Mouse (Mus musculus) Muller cell, postnatal 12 days (primary cell): ENCODE measurements at regions not wholly inside any gene's neighbourhood (a gene's known extent, or its start where the extent isn't known, plus 50 kb on each side); places are given as distances from the start of the nearest gene placed in this dataset.

Experiments used
- DNase-seq: peaks from one replicate; pipeline ENCODE4 v3.0.0-alpha.2; 2015; ENCODE audit errors: inconsistent ontology term

DNA sequence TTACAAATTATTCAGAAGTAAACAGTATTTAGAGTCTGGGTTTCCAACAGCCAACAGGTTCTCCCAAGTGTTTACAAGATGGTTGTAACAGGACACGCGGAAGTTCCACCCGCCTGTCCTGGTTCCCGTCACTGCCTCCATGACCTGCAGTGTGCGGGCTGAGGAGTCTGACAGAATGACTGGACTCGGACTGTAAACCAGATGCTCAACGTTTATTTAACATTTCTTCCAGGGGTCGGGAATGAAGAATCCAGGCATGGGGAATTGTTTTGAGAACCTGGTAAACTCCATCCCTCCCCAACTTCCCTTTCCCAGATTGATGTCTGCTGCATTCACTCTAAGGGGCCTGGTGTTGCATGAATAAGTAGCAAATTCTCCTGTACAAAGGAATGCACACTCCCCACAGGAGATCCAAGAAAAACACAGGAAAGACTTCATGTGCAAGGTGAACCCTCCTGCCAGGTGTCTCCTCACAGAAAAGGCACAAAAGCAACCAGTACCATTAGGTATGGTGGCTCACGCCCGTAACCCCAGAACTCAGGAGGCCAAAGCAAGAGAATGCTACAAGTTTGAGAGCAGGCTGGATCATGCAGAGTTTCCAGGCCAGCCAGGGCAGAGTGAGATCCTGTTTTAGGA, 151.1 kb upstream of the Irf2bp2 start:
- no peak for DNase-seq

DNA sequence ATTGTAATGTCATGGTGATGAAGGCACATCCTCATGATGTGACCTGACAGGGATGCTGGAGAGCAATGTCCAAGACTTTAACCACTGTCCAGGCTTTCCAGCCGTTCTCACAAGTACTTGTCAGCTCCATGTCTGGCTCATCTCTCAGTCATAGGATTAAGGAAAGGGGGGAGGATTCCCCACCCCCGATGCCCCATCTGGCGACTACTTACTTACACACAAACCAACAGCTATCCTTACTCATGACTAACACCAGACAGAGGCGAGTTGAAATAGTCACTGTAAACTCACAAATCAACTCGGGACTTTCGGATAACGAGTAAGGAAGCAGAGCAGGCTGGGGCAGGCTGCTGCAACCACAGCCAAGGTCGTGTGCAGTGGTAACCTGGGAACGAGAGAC, 149.5 kb upstream of the Irf2bp2 start:
- no peak for DNase-seq

DNA sequence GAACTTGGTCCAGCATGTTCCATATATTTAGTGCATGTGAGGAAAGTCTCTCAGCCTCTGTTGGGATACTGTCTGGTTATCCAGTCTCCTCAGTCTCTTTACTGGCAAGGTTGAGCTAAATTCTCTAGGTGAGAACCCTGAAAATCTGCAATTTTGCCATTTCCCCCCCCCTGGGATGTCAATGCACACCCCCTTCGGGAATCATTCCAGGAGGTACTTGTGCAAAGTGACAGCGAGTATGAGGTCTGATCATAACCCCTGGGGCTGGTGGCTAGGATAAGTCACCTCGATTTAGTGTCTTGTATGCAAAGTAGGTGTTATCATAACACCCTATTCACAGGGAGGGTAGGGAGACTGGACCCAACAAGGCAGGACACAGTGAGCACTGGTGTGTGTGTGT, 148.3 kb upstream of the Irf2bp2 start:
- no peak for DNase-seq

- DNase-seq, result no peak
Measured at GRCm38 (mm10) chr8:126741031-126741430, 147.2 kb upstream of the Irf2bp2 start.

DNA sequence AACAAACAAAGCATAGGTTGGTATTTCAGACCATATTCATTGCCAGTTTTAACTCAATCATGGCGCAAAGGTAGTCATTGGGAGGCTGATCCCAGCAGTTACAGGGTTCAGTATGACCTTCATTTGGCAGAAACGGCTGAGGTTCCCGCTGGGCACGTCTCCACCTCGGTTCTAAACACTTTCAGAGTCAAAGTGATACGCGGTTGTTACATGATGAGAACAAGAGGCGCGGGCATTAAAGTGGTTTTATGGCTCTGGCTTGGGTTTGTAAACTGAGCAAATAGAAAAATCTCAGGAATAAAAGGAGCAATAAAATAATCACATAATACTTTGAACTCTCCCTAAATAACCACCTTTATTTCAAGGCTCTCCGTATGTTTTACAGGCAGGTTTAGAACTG, 146.0 kb upstream of the Irf2bp2 start:
- DNase-seq, result no peak

- no peak for DNase-seq
Measured at GRCm38 (mm10) chr8:126737032-126737431, 143.2 kb upstream of the Irf2bp2 start.

DNA sequence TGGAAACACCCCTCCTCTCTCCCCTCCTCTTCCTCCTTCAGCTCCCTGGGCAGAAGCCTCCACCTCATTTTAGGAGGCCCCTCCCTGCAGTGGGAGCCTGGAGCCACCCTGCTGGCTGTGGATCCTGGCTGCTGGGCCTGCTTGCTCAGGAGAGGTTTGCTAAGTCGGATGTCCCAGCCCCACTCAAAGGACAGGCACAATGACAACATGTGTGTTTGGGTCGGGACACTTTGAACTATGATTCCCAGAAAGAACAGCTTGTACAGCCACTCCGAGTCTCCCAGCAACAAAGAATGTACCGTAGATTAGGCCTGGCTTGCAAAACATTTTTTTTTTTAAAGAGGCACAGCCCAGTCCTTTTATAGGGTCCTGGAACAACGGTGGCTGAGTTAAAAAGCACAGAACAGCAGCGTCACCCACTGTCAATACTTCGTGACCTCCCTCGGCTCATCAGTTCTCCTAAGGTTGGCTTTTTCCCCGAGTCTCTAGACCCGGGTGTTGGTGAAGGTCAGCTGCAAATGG, 142.7 kb upstream of the Irf2bp2 start:
- peak; percentile 72 for DNase-seq

- DNase-seq, result peak; percentile 90
Measured at GRCm38 (mm10) chr8:126735488-126736440, 142.0 kb upstream of the Irf2bp2 start.

DNA sequence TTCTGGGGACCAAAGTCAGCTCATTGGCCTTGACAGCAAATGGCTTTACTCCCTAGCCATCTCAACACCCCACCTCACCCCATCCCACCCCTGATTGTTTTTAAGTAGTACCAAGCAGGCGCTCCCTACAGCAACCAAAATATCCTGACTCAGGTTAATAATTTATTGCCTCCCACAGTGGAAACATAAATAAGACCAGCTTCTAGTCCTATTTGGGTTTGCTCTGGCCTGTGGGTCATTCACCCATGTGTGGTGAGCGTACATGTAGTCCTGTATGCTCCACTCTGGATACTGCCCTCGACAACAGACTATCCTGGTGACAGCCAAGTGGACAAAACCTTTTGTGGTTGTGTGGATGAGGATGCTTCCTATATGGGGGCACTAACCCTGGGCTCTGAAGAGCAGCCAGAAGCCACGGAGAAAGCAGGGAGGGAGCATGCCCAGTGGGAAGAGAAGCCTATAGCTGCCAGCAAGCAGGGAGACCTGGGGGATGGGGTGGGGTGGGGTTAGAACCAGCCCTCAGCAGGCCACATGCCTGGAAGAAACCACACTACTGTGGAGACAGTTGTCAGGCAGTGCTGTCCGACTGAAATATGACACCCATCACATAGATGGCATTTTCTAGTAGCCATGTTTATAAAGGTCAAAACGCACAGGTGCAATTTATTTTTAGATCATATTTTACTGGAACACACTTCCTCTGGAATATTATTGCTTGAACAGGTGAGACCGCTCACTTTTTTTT, 141.1 kb upstream of the Irf2bp2 start:
- DNase-seq, result peak; percentile 66

- no peak for DNase-seq
Measured at GRCm38 (mm10) chr8:126733779-126734178, 140.0 kb upstream of the Irf2bp2 start.

GRCm38 (mm10) chr8:126733307-126733706, 139.5 kb upstream of the Irf2bp2 start:
- DNase-seq, result peak; percentile 79

- peak; percentile 35 for DNase-seq
Measured at GRCm38 (mm10) chr8:126730017-126730631, 136.3 kb upstream of the Irf2bp2 start.

DNA sequence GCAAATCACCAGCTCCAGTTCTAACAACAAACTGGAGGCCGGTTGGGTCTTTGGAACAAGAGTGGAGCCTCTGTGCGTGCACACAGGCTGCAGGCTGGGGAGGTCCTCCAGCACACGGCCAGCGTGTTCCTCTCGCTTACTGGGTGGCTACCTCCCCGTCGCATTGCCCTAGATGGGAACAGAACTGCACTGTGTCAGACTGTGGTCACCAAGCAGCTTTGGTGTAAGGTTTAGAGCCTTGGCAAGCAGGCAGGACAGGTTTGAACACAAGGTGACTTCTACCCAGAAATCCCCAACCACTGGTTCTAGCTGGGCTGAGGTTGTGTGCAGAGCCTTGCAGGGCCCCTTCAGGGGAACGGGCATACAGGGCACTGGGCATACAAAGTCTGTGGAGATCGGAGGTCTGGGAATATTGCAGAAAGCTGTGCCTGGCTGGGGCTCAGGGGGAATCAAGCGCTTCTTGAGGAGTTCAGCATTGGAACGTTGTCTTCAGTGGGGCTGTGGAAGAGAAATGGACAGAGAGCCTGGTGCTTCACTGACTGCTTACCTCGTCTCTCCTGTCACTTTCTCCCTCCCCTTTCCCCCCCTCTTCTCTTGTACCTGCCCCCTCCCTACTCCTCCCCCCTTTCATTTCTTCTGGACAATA, 135.3 kb upstream of the Irf2bp2 start:
- no peak for DNase-seq

DNA sequence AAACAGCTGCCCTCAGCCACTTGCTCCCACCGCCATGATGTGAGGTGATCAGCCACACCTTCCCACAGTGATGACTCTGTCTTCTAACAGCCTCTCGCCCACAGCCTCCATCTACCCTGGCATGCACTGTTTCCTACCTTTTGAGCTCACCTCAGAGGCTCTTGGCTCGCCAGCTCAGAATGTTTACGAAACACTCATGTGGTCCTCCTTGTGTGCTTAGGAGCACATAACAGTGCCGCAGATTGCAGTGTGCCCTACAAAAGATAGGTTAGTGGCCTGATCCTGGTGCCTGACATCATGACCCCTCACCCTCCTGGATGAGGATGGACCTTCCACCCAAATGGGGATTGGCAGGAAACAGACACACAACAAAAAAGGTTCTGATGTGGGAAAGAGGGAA, 134.3 kb upstream of the Irf2bp2 start:
- DNase-seq, result no peak

- DNase-seq, result no peak
Measured at GRCm38 (mm10) chr8:126727068-126727467, 133.3 kb upstream of the Irf2bp2 start.

GRCm38 (mm10) chr8:126723259-126724122, 129.7 kb upstream of the Irf2bp2 start:
- no peak for DNase-seq

- DNase-seq, result peak; percentile 70
Measured at GRCm38 (mm10) chr8:126721621-126722020, 127.8 kb upstream of the Irf2bp2 start.

DNA sequence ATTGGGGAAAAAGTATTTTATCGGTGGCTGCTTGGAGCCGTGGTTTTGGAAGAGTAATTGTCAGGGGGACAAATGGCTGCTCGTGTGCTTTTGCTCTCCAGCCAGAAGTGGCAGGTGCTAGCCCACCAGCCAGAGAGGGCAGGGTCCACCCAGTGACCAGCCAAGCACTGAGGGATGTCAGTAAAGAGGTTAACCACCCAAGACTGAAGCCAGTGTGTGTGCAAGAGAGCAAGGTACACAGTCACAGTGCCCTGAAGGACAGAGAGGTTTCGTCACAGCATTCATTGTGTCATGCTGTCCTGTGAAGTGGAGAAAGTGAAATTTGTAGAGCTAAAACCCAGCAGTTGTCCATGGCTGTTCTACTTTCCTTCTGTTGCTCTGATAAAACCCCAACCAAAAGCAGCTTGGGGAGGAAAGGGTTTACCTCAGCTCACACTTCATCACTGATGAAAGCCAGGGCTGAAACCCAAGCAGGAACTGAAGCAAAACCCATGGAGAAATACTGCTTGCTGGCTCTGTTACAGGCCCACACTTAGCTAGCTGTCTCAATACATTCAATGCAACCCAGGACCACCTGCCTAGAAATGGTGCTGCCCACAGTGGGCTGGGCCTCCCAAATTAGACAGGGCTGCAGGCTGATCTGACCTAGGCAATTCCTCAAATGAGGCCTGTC, 126.8 kb upstream of the Irf2bp2 start:
- no peak for DNase-seq

GRCm38 (mm10) chr8:126719748-126720147, 126.0 kb upstream of the Irf2bp2 start:
- DNase-seq, result no peak
